Mouse (Mus musculus): ENCODE data around the gene Gabrd.

DNA sequence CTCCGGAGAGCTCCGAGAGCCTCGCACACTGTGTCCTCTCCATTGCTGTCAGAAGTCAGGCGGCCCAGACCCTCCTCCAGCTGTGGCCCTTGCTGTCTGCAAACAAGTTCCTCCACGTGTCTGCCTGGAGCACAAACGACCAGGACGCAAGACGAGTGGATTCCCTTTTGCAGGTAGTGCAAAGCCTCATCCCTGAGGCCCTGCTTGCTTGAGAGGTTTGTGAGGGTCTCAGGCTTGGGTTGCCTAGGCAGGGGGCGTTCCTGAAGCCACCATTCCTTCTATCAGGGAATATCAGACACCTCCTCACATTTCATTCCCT lies 269 bp upstream of the Gabrd start:
- TF ChIP-seq CTCF (IDR thresholded peaks at IDR 0.05; ENCODE audit: low read depth) = no peak
- TF ChIP-seq EP300 (optimal IDR thresholded peaks at IDR 0.05) = no peak

Data from stomach, postnatal 0 days (tissue).